Mouse (Mus musculus) midbrain, postnatal 0 days (tissue): Measurements from ENCODE around the gene Ppp1cc. TPM values are rescaled to one million over a fixed set of nuclear protein-coding genes. Genes with fewer than 3 reads are reported as not detected.

Experiments used
- ATAC-seq: fragments of 200-750 bp; cut with Nextera tagmentation; 2 replicates; pipeline ENCODE4 v1.8.0; 2017; ENCODE audit warnings: moderate number of reproducible peaks, mild to moderate bottlenecking, moderate TSS enrichment, moderate library complexity; ENCODE audit not compliant: low FRiP score
- DNase-seq: peaks from one replicate; pipeline ENCODE4 v3.0.0-alpha.2; 2015; ENCODE audit warnings: low spot score
- H3K27ac ChIP-seq: fragments of 300-500 bp; sonication (generic); 2 replicates; pipeline ENCODE4 v1.5.1; 2014; ENCODE audit warnings: low read depth, mild to moderate bottlenecking, low read length, mixed read lengths
- H3K27me3 ChIP-seq: fragments of 300-500 bp; sonication (generic); 2 replicates; pipeline ENCODE4 v1.6.1; 2014; ENCODE audit warnings: low read length, control low read depth, mixed read lengths; ENCODE audit not compliant: insufficient read depth
- H3K36me3 ChIP-seq: fragments of 300-500 bp; sonication (generic); 2 replicates; pipeline ENCODE4 v1.6.1; 2014; ENCODE audit warnings: low read length, control low read depth, mixed read lengths; ENCODE audit not compliant: insufficient read depth
- H3K4me1 ChIP-seq: fragments of 300-500 bp; sonication (generic); 2 replicates; pipeline ENCODE4 v1.6.1; 2014; ENCODE audit warnings: mild to moderate bottlenecking, control low read depth, antibody characterized with exemption, low read length, mixed read lengths; ENCODE audit not compliant: insufficient read depth
- H3K4me2 ChIP-seq: fragments of 300-500 bp; sonication (generic); 2 replicates; pipeline ENCODE4 v1.6.1; 2014; ENCODE audit warnings: low read depth, mild to moderate bottlenecking, low read length, mixed read lengths; ENCODE audit not compliant: poor library complexity, severe bottlenecking
- H3K4me3 ChIP-seq: fragments of 300-500 bp; sonication (generic); 2 replicates; pipeline ENCODE4 v1.5.1; 2014; ENCODE audit warnings: low read depth, mild to moderate bottlenecking, low read length, moderate library complexity
- H3K9ac ChIP-seq: fragments of 300-500 bp; sonication (generic); replicated peaks from 2 replicates; pipeline ENCODE4 v1.6.1; 2014; ENCODE audit warnings: mild to moderate bottlenecking, low read length, moderate library complexity, mixed read lengths; ENCODE audit not compliant: poor library complexity, severe bottlenecking
- H3K9me3 ChIP-seq: fragments of 300-500 bp; sonication (generic); 2 replicates; pipeline ENCODE4 v1.6.1; 2016; ENCODE audit warnings: low read length, control low read depth
- CTCF ChIP-seq: IDR thresholded peaks from 2 replicates; pipeline ENCODE4 v1.5.1; 2016; ENCODE audit warnings: antibody characterized with exemption, mild to moderate bottlenecking
- WGBS: fragments of 180-500 bp; shearing (Covaris S2); extraction: QIAGEN DNeasy Blood & Tissue Kit; methylation state at CpG from one replicate; pipeline ENCODE4 v1.1.7; 2014; 5-methylcytosine and 5-hydroxymethylcytosine counted together
- polyA plus RNA-seq: library from polyadenylated mRNA; unstranded; fragments of >200 nt; fragmentation: Nextera tagmentation; extraction: Ambion mirVana; gene quantifications from 2 replicates; pipeline ENCODE4 v1.2.1, GENCODE M21; 2015
- total RNA-seq: library from RNA; depleted of rRNA; stranded (reverse); fragments of >200 nt; gene quantifications from 2 replicates; pipeline ENCODE4 v1.2.3, GENCODE M21; 2014; rRNA removed

Ppp1cc gene
- total and polyA plus RNA-seq, 2 experiments from 2014 or later, result 164 to 206 TPM

DNA sequence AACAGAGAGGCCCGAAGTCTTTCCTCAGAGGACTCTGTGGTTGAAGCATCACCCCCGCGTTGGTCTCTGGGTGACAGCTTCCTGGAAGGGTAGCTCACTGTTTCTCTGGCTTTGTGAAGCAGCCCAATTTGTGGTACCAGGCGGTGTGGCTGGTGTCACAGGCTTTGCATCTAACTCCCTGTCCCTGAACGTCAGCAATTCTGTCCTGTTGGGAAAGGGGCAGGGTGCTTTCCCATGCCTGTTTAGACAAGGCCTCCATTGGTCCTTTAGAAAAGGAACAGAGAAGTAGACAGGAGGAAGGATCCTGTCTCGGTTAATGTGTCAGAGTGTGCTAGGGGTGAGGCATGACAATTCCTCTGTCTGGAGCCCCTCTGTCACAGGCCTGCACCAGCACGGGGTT, 60.9 kb downstream of the Ppp1cc start:
- no peak for DNase-seq
- H3K4me1 ChIP-seq, result no peaks in the 10 kb centered on the region
- H3K27me3 ChIP-seq, result no peaks in the 10 kb centered on the region
- no peak overlapping the region for H3K9ac ChIP-seq
- H3K36me3 ChIP-seq, result no peaks in the 10 kb centered on the region
- no peak overlapping the region for H3K4me3 ChIP-seq
- no peaks in the 10 kb centered on the region for H3K9me3 ChIP-seq
- WGBS, result 89% methylated on average over 7 of the region's 7 CpGs
- TF ChIP-seq CTCF, result no peak
- H3K27ac ChIP-seq, result no peak overlapping the region
- no peak overlapping the region for H3K4me2 ChIP-seq
- no peak for ATAC-seq

GRCm38 (mm10) chr5:122219655-122220629, 61.9 kb downstream of the Ppp1cc start:
- WGBS, result 74% methylated on average over 18 of the region's 18 CpGs
- Histone ChIP-seq H3K27ac (no peak overlapping the region), H3K4me1 (no peaks in the 10 kb centered on the region), H3K4me3 (no peak overlapping the region), H3K4me2 (no peak overlapping the region), H3K9me3 (no peaks in the 10 kb centered on the region), H3K36me3 (no peaks in the 10 kb centered on the region), H3K9ac (no peak overlapping the region), H3K27me3 (no peaks in the 10 kb centered on the region)
- TF ChIP-seq CTCF, result no peak
- no peak for DNase-seq
- ATAC-seq, result no peak

DNA sequence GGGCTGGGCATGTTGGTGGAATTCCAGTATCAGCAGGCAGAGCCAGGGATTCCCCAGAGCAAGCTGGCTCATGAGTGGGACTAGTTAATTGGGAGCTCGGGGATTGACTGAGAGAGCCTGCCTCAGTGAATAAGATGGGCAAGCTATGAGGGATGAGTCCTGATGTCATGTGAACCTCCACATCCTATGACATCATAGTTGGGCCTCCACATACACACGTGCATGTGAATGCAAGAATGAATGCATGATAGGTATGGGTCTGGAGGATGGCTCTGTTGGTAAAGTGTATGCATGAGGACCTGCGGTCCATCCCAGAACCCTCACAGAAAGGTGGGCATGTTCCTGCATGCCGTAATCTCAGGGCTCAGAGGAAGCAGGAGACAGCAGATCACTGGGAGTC, 63.0 kb downstream of the Ppp1cc start:
- H3K36me3 ChIP-seq, result no peaks in the 10 kb centered on the region
- 88% methylated on average over 4 of the region's 4 CpGs for WGBS
- H3K9ac ChIP-seq, result no peak overlapping the region
- no peaks in the 10 kb centered on the region for H3K9me3 ChIP-seq
- DNase-seq, result no peak
- H3K4me1 ChIP-seq, result no peaks in the 10 kb centered on the region
- no peak for TF ChIP-seq CTCF
- H3K27me3 ChIP-seq, result no peaks in the 10 kb centered on the region
- H3K4me2 ChIP-seq, result no peak overlapping the region
- no peak overlapping the region for H3K4me3 ChIP-seq
- ATAC-seq, result no peak
- H3K27ac ChIP-seq, result no peak overlapping the region

DNA sequence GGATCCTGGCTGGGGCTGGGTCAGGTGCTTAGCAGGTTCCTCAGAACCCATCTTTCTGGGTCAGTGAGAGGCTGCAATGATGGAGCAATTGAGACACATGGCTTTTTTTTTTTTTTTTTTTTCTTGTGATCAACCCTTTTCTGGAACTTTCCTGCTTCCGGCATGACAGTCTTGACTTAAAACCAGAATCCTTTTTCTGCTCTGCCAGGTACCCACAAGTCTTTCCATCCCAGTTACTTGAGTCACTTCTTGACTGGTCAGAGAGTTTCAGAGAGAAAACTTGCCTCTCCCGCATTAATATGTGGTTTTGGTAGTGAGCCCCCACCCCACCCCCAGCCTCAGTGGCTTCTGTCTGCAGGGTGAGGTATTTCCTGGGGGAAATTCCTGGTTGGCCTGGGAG, 66.2 kb downstream of the Ppp1cc start:
- Histone ChIP-seq H3K4me2 (no peak overlapping the region), H3K4me1 (no peaks in the 10 kb centered on the region), H3K27ac (no peak overlapping the region), H3K4me3 (no peak overlapping the region), H3K9me3 (no peaks in the 10 kb centered on the region), H3K27me3 (no peaks in the 10 kb centered on the region), H3K9ac (no peak overlapping the region), H3K36me3 (no peaks in the 10 kb centered on the region)
- WGBS, result 93% methylated on average over 2 of the region's 2 CpGs
- DNase-seq (no peak), ATAC-seq (no peak)
- no peak for TF ChIP-seq CTCF

Other genes starting within 250 kb of the Ppp1cc start
- 40.1 and 40.2 TPM in 2 replicates for gene Cux2, start 108.2 kb upstream of the Ppp1cc start, total RNA-seq
- 15.4 and 17.4 TPM in 2 replicates for gene Cux2, start 108.2 kb upstream of the Ppp1cc start, polyA plus RNA-seq
- gene Myl2, start 57.3 kb upstream of the Ppp1cc start, total RNA-seq, result 0.55 and 0.99 TPM in 2 replicates
- gene Myl2, start 57.3 kb upstream of the Ppp1cc start, polyA plus RNA-seq, result 4.4 and 4.6 TPM in 2 replicates
- 0.52 TPM in 1 of 2 replicates, not detected in the other for gene Ccdc63, start 17.5 kb upstream of the Ppp1cc start, total RNA-seq
- gene Ccdc63, start 17.5 kb upstream of the Ppp1cc start, polyA plus RNA-seq, result not detected in 2 replicates
- 2.0 and 2.2 TPM in 2 replicates for gene Hvcn1, start 48.5 kb downstream of the Ppp1cc start, total RNA-seq
- gene Hvcn1, start 48.5 kb downstream of the Ppp1cc start, polyA plus RNA-seq, result 1.3 and 1.6 TPM in 2 replicates
- gene Tctn1, start 106.2 kb downstream of the Ppp1cc start, total RNA-seq, result 30.0 and 37.5 TPM in 2 replicates
- gene Tctn1, start 106.2 kb downstream of the Ppp1cc start, polyA plus RNA-seq, result 5.8 and 6.2 TPM in 2 replicates
- gene Pptc7, start 126.1 kb downstream of the Ppp1cc start, total RNA-seq, result 19.3 and 22.7 TPM in 2 replicates
- gene Pptc7, start 126.1 kb downstream of the Ppp1cc start, polyA plus RNA-seq, result 5.6 and 6.7 TPM in 2 replicates
- gene Rad9b, start 196.0 kb downstream of the Ppp1cc start, total RNA-seq, result 16.9 and 17.8 TPM in 2 replicates
- 18.1 and 21.8 TPM in 2 replicates for gene Rad9b, start 196.0 kb downstream of the Ppp1cc start, polyA plus RNA-seq
- 137 and 149 TPM in 2 replicates for gene Vps29, start 196.1 kb downstream of the Ppp1cc start, total RNA-seq
- gene Vps29, start 196.1 kb downstream of the Ppp1cc start, polyA plus RNA-seq, result 366 and 368 TPM in 2 replicates
- gene Gpn3, start 213.6 kb downstream of the Ppp1cc start, total RNA-seq, result 20.8 and 37.9 TPM in 2 replicates
- 41.8 and 44.4 TPM in 2 replicates for gene Gpn3, start 213.6 kb downstream of the Ppp1cc start, polyA plus RNA-seq
- 131 and 139 TPM in 2 replicates for gene Fam216a, start 214.1 kb downstream of the Ppp1cc start, total RNA-seq
- gene Fam216a, start 214.1 kb downstream of the Ppp1cc start, polyA plus RNA-seq, result 156 and 160 TPM in 2 replicates
- gene Arpc3, start 233.6 kb downstream of the Ppp1cc start, total RNA-seq, result 162 and 188 TPM in 2 replicates
- gene Arpc3, start 233.6 kb downstream of the Ppp1cc start, polyA plus RNA-seq, result 134 and 137 TPM in 2 replicates